Mouse (Mus musculus): Measurements from ENCODE around the gene Arhgap15. TPM values are rescaled to one million over a fixed set of nuclear protein-coding genes. Genes with fewer than 3 reads are reported as not detected.

Gene Arhgap15
- total RNA-seq, 2 experiments from 2014 or later: 7.6 to 12.2 TPM

GRCm38 (mm10) chr2:44380225-44380624, 631.6 kb downstream of the Arhgap15 start:
- intact Hi-C loops (cut with DNase I): no loop called here
- no peak for DNase-seq (ENCODE audit: low spot score in 2 of 2)

GRCm38 (mm10) chr2:44384541-44384940, 635.9 kb downstream of the Arhgap15 start:
- intact Hi-C loops (cut with DNase I): no loop called here
- peak in 1 of 2 experiments; percentile 7 for DNase-seq (ENCODE audit: low spot score in 2 of 2)

- intact Hi-C loops (cut with DNase I): no loop called here
- DNase-seq (ENCODE audit: low spot score in 2 of 2): no peak
These were observed 640.9 kb downstream of the Arhgap15 start for GRCm38 (mm10) chr2:44389556-44389955.

- intact Hi-C loops (cut with DNase I): no loop called here
- no peak for DNase-seq (ENCODE audit: low spot score in 2 of 2)
These were observed 645.2 kb downstream of the Arhgap15 start for GRCm38 (mm10) chr2:44393789-44394188.

GRCm38 (mm10) chr2:44394956-44395501, 646.4 kb downstream of the Arhgap15 start:
- intact Hi-C loops (cut with DNase I): no loop called here
- DNase-seq (ENCODE audit: low spot score in 2 of 2): no peak

GRCm38 (mm10) chr2:44395577-44395976, 647.0 kb downstream of the Arhgap15 start:
- intact Hi-C loops (cut with DNase I): no loop called here

GRCm38 (mm10) chr2:44397209-44397608, 648.6 kb downstream of the Arhgap15 start:
- intact Hi-C loops (cut with DNase I): no loop called here

More at GRCm38 (mm10) chr2:44395577-44395976, 647.0 kb downstream of the Arhgap15 start:
- no peak for DNase-seq (ENCODE audit: low spot score in 2 of 2)

GRCm38 (mm10) chr2:44397735-44398337, 649.2 kb downstream of the Arhgap15 start:
- intact Hi-C loops (cut with DNase I): no loop called here
- no peak for DNase-seq (ENCODE audit: low spot score in 2 of 2)

More at GRCm38 (mm10) chr2:44397209-44397608, 648.6 kb downstream of the Arhgap15 start:
- DNase-seq (ENCODE audit: low spot score in 2 of 2): no peak

GRCm38 (mm10) chr2:44399191-44399926, 650.7 kb downstream of the Arhgap15 start:
- intact Hi-C loops (cut with DNase I): no loop called here
- no peak for DNase-seq (ENCODE audit: low spot score in 2 of 2)

- no peak for DNase-seq (ENCODE audit: low spot score in 2 of 2)
- intact Hi-C loops (cut with DNase I): no loop called here
These were observed 653.2 kb downstream of the Arhgap15 start for GRCm38 (mm10) chr2:44401704-44402422.

- intact Hi-C loops (cut with DNase I): no loop called here
- no peak for DNase-seq (ENCODE audit: low spot score in 2 of 2)
These were observed 663.0 kb downstream of the Arhgap15 start for GRCm38 (mm10) chr2:44411660-44412059.

GRCm38 (mm10) chr2:44416331-44416730, 667.7 kb downstream of the Arhgap15 start:
- intact Hi-C loops (cut with DNase I): no loop called here
- no peak for DNase-seq (ENCODE audit: low spot score in 2 of 2)

- intact Hi-C loops (cut with DNase I): no loop called here
- no peak for DNase-seq (ENCODE audit: low spot score in 2 of 2)
These were observed 671.1 kb downstream of the Arhgap15 start for GRCm38 (mm10) chr2:44419547-44420225.

- DNase-seq (ENCODE audit: low spot score in 2 of 2): no peak
- intact Hi-C loops (cut with DNase I): no loop called here
These were observed 681.9 kb downstream of the Arhgap15 start for GRCm38 (mm10) chr2:44430521-44430920.

- intact Hi-C loops (cut with DNase I): no loop called here
- DNase-seq (ENCODE audit: low spot score in 2 of 2): no peak
These were observed 688.0 kb downstream of the Arhgap15 start for GRCm38 (mm10) chr2:44436652-44437051.

GRCm38 (mm10) chr2:44437496-44438057, 689.0 kb downstream of the Arhgap15 start:
- intact Hi-C loops (cut with DNase I): no loop called here
- no peak for DNase-seq (ENCODE audit: low spot score in 2 of 2)

- intact Hi-C loops (cut with DNase I): no loop called here
These were observed 689.4 kb downstream of the Arhgap15 start for GRCm38 (mm10) chr2:44438070-44438469.

GRCm38 (mm10) chr2:44444938-44445337, 696.3 kb downstream of the Arhgap15 start:
- no peak for DNase-seq (ENCODE audit: low spot score in 2 of 2)
- intact Hi-C loops (cut with DNase I): no loop called here

More at GRCm38 (mm10) chr2:44438070-44438469, 689.4 kb downstream of the Arhgap15 start:
- no peak for DNase-seq (ENCODE audit: low spot score in 2 of 2)

Data from left cerebral cortex, postnatal 36 days (tissue).